11 mouse cellular contexts compared by ENCODE assay signal in genomic region chr1:64193150-64193838, GRCm38 (mm10).
DNase-seq lines count a peak whose midpoint lies in the region; ATAC-seq and TF ChIP-seq lines count a peak whose summit lies in the region.
"Had no signal": no experiment of that assay in that cellular context is flagged by ENCODE, and none has a peak within 500 bp of the region (broad histone marks: within the 10 kb centered on the region; RNA-seq: fewer than 3 reads in every experiment).

No protein-coding gene starts in this region.

- DNase-seq in hindbrain, postnatal 0 days (ENCODE audit: low spot score) = no peak
- DNase-seq in hindbrain, embryonic 14.5 days (ENCODE audit: low spot score) = no peak
- peak; percentile 49 for DNase-seq in CD4-positive, CD25-positive, alpha-beta regulatory T cell, adult 2 months (ENCODE audit: low read depth, low spot score)
- no peak for DNase-seq in embryonic facial prominence, embryonic 10.5 days (ENCODE audit: low spot score)
- no peak for DNase-seq in urinary bladder, postnatal 25 days (ENCODE audit: low spot score)
- no peak for DNase-seq in lung, adult 18-20 months
- DNase-seq in heart, adult 2 months = no peak

- no peak overlapping the region for H3K9ac ChIP-seq in hindbrain, postnatal 0 days (replicated peaks; ENCODE audit: low read length)
- no peak overlapping the region for H3K9ac ChIP-seq in hindbrain, embryonic 14.5 days
- no peak overlapping the region for H3K9ac ChIP-seq in kidney, embryonic 14.5 days (ENCODE audit: low read depth, low read length)
- no peak overlapping the region for H3K9ac ChIP-seq in heart, adult 2 months (ENCODE audit: low read depth, low read length)
- H3K9ac ChIP-seq: embryonic facial prominence, embryonic 15.5 days; stomach, embryonic 15.5 days had no signal

- ATAC-seq in hindbrain, postnatal 0 days = no peak
- ATAC-seq in hindbrain, embryonic 14.5 days (ENCODE audit: low FRiP score) = no peak
- peak; percentile 39; the same call in 1 of the 2 replicates for ATAC-seq in kidney, embryonic 14.5 days (ENCODE audit: low FRiP score, low TSS enrichment)
- ATAC-seq: Patski had no signal

- no peak overlapping the region for H3K4me3 ChIP-seq in hindbrain, postnatal 0 days (ENCODE audit: low read length)
- no peak overlapping the region for H3K4me3 ChIP-seq in hindbrain, embryonic 14.5 days (replicated peaks; ENCODE audit: low read length)
- no peak overlapping the region for H3K4me3 ChIP-seq in embryonic facial prominence, embryonic 10.5 days
- H3K4me3 ChIP-seq in kidney, embryonic 14.5 days (ENCODE audit: low read length) = no peak overlapping the region
- H3K4me3 ChIP-seq in heart, adult 2 months = no peak overlapping the region
- H3K4me3 ChIP-seq: embryonic facial prominence, embryonic 15.5 days; stomach, embryonic 15.5 days had no signal

- 25% methylated on average over 13 of the region's 13 CpGs for WGBS in hindbrain, postnatal 0 days
- 32% methylated on average over 13 of the region's 13 CpGs for WGBS in hindbrain, embryonic 14.5 days
- WGBS in embryonic facial prominence, embryonic 10.5 days = 69% methylated on average over 13 of the region's 13 CpGs
- WGBS in kidney, embryonic 14.5 days = 33% methylated on average over 13 of the region's 13 CpGs
- 71% methylated on average over 13 of the region's 13 CpGs for WGBS in heart, adult 2 months

- TF ChIP-seq CTCF in hindbrain, postnatal 0 days (IDR thresholded peaks at IDR 0.05; ENCODE audit: low read depth) = no peak
- no peak for TF ChIP-seq CTCF in heart, adult 2 months (IDR thresholded peaks at IDR 0.05)

- H3K36me3 ChIP-seq in hindbrain, postnatal 0 days (ENCODE audit: insufficient read depth, low read length) = no peaks in the 10 kb centered on the region
- H3K36me3 ChIP-seq in hindbrain, embryonic 14.5 days (replicated peaks; ENCODE audit: control insufficient read depth, insufficient read depth) = no peaks in the 10 kb centered on the region
- H3K36me3 ChIP-seq in embryonic facial prominence, embryonic 10.5 days (replicated peaks) = no peaks in the 10 kb centered on the region
- no peaks in the 10 kb centered on the region for H3K36me3 ChIP-seq in kidney, embryonic 14.5 days (ENCODE audit: control insufficient read depth, insufficient read depth, low read length)
- H3K36me3 ChIP-seq in heart, adult 2 months (ENCODE audit: control insufficient read depth, insufficient read depth, low read length) = 0 out of 2 replicates have a peak, but pooled peaks cover 2% of the 10 kb centered on the region
- H3K36me3 ChIP-seq: embryonic facial prominence, embryonic 15.5 days; stomach, embryonic 15.5 days had no signal

- peak overlapping the region; percentile 27; the same call in 1 of the 2 replicates for H3K27ac ChIP-seq in hindbrain, postnatal 0 days
- no peak overlapping the region for H3K27ac ChIP-seq in hindbrain, embryonic 14.5 days
- H3K27ac ChIP-seq in embryonic facial prominence, embryonic 10.5 days (replicated peaks) = peak overlapping the region; percentile 7; the same call in 1 of the 2 replicates
- H3K27ac ChIP-seq in kidney, embryonic 14.5 days (ENCODE audit: low read depth, low read length) = no peak overlapping the region
- no peak overlapping the region for H3K27ac ChIP-seq in heart, adult 2 months
- H3K27ac ChIP-seq: embryonic facial prominence, embryonic 15.5 days; stomach, embryonic 15.5 days had no signal

- intact Hi-C loops in heart, adult 2 months (cut with DNase I) = loop anchor here (5.0 kb wide), 2 partner anchors 51 to 71 kb away; partner anchors contain the start of gene Klf7

- no peak for TF ChIP-seq POLR2A in heart, adult 2 months (IDR thresholded peaks at IDR 0.05; ENCODE audit: insufficient read depth, low read depth, low read length)

- no peaks in the 10 kb centered on the region for H3K9me3 ChIP-seq in hindbrain, postnatal 0 days (ENCODE audit: low read length)
- no peaks in the 10 kb centered on the region for H3K9me3 ChIP-seq in hindbrain, embryonic 14.5 days (ENCODE audit: control insufficient read depth, low read length)
- no peaks in the 10 kb centered on the region for H3K9me3 ChIP-seq in embryonic facial prominence, embryonic 10.5 days
- no peaks in the 10 kb centered on the region for H3K9me3 ChIP-seq in kidney, embryonic 14.5 days (ENCODE audit: control insufficient read depth, low read length)
- H3K9me3 ChIP-seq: embryonic facial prominence, embryonic 15.5 days; stomach, embryonic 15.5 days had no signal

- no peak for TF ChIP-seq EP300 in heart, adult 2 months (IDR thresholded peaks at IDR 0.05; ENCODE audit: insufficient read depth, low read depth, low read length)

- no peaks in the 10 kb centered on the region for H3K79me2 ChIP-seq in heart, adult 2 months (replicated peaks; ENCODE audit: control insufficient read depth, insufficient read depth, low read length)

- H3K4me2 ChIP-seq in hindbrain, postnatal 0 days (ENCODE audit: low read depth, low read length) = no peak overlapping the region
- no peak overlapping the region for H3K4me2 ChIP-seq in hindbrain, embryonic 14.5 days (replicated peaks)
- H3K4me2 ChIP-seq in kidney, embryonic 14.5 days (replicated peaks; ENCODE audit: low read depth, low read length) = no peak overlapping the region
- H3K4me2 ChIP-seq: embryonic facial prominence, embryonic 15.5 days; stomach, embryonic 15.5 days had no signal

- peaks cover 40% of the 10 kb centered on the region for H3K4me1 ChIP-seq in hindbrain, postnatal 0 days (ENCODE audit: insufficient read depth, low read length)
- H3K4me1 ChIP-seq in hindbrain, embryonic 14.5 days (replicated peaks; ENCODE audit: control insufficient read depth, insufficient read depth, low read length) = peaks cover 30% of the 10 kb centered on the region
- H3K4me1 ChIP-seq in embryonic facial prominence, embryonic 10.5 days = peaks cover 43% of the 10 kb centered on the region
- H3K4me1 ChIP-seq in kidney, embryonic 14.5 days (ENCODE audit: control insufficient read depth, insufficient read depth, low read length) = peaks cover 14% of the 10 kb centered on the region; the same call in 1 of the 2 replicates
- H3K4me1 ChIP-seq in heart, adult 2 months (ENCODE audit: control insufficient read depth, insufficient read depth, low read length) = peaks cover 9% of the 10 kb centered on the region
- H3K4me1 ChIP-seq: stomach, embryonic 15.5 days had no signal

- no peaks in the 10 kb centered on the region for H3K27me3 ChIP-seq in hindbrain, postnatal 0 days (ENCODE audit: insufficient read depth, low read length)
- H3K27me3 ChIP-seq in hindbrain, embryonic 14.5 days (ENCODE audit: control insufficient read depth, insufficient read depth, low read length) = no peaks in the 10 kb centered on the region
- H3K27me3 ChIP-seq in embryonic facial prominence, embryonic 10.5 days (replicated peaks; ENCODE audit: low read depth, poor library complexity, severe bottlenecking) = no peaks in the 10 kb centered on the region
- no peaks in the 10 kb centered on the region for H3K27me3 ChIP-seq in kidney, embryonic 14.5 days (ENCODE audit: control insufficient read depth, insufficient read depth, low read length)
- no peaks in the 10 kb centered on the region for H3K27me3 ChIP-seq in heart, adult 2 months (ENCODE audit: control insufficient read depth, insufficient read depth, low read length)
- H3K27me3 ChIP-seq: embryonic facial prominence, embryonic 15.5 days; Patski; stomach, embryonic 15.5 days had no signal

Comparison
In these comparisons a context has a peak if more than half of its experiments do, and no peak if none do; other contexts are left out.
1. H3K27ac ChIP-seq: peak in hindbrain, postnatal 0 days (single experiment) and embryonic facial prominence, embryonic 10.5 days (single experiment); none in hindbrain, embryonic 14.5 days (single experiment), kidney, embryonic 14.5 days (single experiment) and heart, adult 2 months (single experiment).